Mouse (Mus musculus) cerebellum, adult 8-10 months (tissue): Measurements from ENCODE around the gene Alkbh2.

Experiments used
- DNase-seq: peaks from one replicate; pipeline ENCODE4 v3.0.0; 2022

Gene Alkbh2

GRCm38 (mm10) chr5:114127374-114128349 lies at the start of gene Alkbh2:
TSS of gene Alkbh2 (minus strand) at chr5:114128218.
- peak; percentile 84 for DNase-seq

GRCm38 (mm10) chr5:114176548-114177400 lies 48.8 kb upstream of the Alkbh2 start:
- no peak for DNase-seq

- peak; percentile 43 for DNase-seq
Measured at GRCm38 (mm10) chr5:114175596-114176171, 47.7 kb upstream of the Alkbh2 start.

- no peak for DNase-seq
Measured at GRCm38 (mm10) chr5:114174639-114175038, 46.6 kb upstream of the Alkbh2 start.

GRCm38 (mm10) chr5:114173877-114174581 lies 46.0 kb upstream of the Alkbh2 start:
- DNase-seq: no peak

- DNase-seq: no peak
Measured at GRCm38 (mm10) chr5:114173458-114173857, 45.4 kb upstream of the Alkbh2 start.

GRCm38 (mm10) chr5:114172936-114173335 lies 44.9 kb upstream of the Alkbh2 start:
- DNase-seq: no peak

- DNase-seq: no peak
Measured at GRCm38 (mm10) chr5:114170345-114170744, 42.3 kb upstream of the Alkbh2 start.

- no peak for DNase-seq
Measured at GRCm38 (mm10) chr5:114163117-114163696, 35.2 kb upstream of the Alkbh2 start.

- no peak for DNase-seq
Measured at GRCm38 (mm10) chr5:114162106-114162815, 34.2 kb upstream of the Alkbh2 start.

GRCm38 (mm10) chr5:114161424-114161823 lies 33.4 kb upstream of the Alkbh2 start:
- no peak for DNase-seq

GRCm38 (mm10) chr5:114157236-114157635 lies 29.2 kb upstream of the Alkbh2 start:
- no peak for DNase-seq

- no peak for DNase-seq
Measured at GRCm38 (mm10) chr5:114155168-114155933, 27.3 kb upstream of the Alkbh2 start.

GRCm38 (mm10) chr5:114154765-114155164 lies 26.7 kb upstream of the Alkbh2 start:
- no peak for DNase-seq

GRCm38 (mm10) chr5:114153490-114153889 lies 25.5 kb upstream of the Alkbh2 start:
- DNase-seq: no peak

GRCm38 (mm10) chr5:114152359-114153092 lies 24.5 kb upstream of the Alkbh2 start:
- no peak for DNase-seq

GRCm38 (mm10) chr5:114147043-114147972 lies 19.3 kb upstream of the Alkbh2 start:
- DNase-seq: no peak

GRCm38 (mm10) chr5:114146028-114146888 lies 18.2 kb upstream of the Alkbh2 start, which contains the start of gene Acacb:
TSS of gene Acacb (plus strand) at chr5:114146535.
- no peak for DNase-seq
